Mouse (Mus musculus): ENCODE data around the gene Daw1. TPM values are rescaled to one million over a fixed set of nuclear protein-coding genes. Genes with fewer than 3 reads are reported as not detected.

The Daw1 gene
- total RNA-seq (2021) = under 1 TPM; 0.42 to 0.52 TPM

DNA sequence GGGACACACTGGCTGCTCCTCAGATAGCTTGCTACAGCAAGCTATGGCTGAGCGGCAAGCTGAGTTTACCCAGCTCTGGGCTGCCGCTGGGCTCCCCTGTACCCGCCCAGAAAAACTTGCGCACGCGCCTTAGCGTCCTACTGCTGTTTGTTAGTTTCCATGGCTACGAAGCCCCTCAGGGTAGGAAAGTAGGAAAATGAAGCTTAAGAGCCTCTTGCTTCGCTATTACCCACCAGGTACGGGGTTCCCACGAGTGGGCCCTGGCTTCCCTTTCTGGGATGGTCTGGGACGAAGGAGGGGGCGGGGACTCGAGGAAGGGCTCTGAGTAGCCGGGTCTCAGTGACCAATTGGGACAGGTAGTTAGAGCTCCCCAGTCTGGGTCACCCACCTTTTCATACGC lies at the start of gene Daw1:
Daw1 (plus strand) TSS at position 150 of the 400 bp plus-strand sequence.
- DNase-seq (ENCODE audit: extremely low spot score in 1 of 2, low spot score in 1 of 2) = peak; percentile 33 to 61

DNA sequence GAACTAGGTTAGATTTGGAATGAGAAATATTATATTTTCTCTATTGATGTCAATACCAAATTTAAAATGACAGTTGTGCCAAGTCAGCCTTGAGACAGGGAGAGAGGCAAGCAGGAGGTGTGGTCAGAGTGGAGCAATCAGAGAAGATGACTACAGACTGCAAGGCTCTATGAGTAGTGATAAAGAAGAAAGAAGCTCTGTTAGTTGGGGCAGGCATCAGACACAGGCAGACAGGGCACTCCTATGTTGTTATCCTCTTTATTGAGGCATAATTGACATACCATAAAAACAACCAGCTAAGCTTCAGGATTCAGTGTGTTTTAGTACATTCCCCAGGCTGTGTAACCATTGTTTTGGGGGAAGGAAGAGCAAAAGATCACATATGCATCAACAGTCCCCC lies 48.6 kb upstream of the Daw1 start:
- DNase-seq (ENCODE audit: extremely low spot score in 1 of 2, low spot score in 1 of 2) = no peak

DNA sequence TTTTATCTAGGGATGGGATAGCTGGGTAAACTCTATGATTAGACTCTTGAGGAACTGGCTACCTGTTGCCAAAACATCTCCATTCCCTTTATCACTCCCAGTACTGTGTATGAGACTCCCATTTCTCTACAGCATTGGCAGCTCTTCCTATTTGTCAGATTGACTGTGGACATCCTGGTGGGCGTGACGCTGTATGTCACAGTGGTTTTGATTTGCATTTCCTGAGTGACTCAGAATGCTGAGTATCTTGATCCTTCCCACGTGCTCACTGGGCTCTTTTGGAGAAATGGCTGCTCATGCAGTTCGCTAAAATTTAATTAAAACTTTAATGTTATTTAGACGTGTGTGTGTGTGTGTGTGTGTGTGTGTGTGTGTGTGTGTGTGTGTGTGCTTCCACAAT lies 47.8 kb upstream of the Daw1 start:
- no peak for DNase-seq (ENCODE audit: extremely low spot score in 1 of 2, low spot score in 1 of 2)

DNA sequence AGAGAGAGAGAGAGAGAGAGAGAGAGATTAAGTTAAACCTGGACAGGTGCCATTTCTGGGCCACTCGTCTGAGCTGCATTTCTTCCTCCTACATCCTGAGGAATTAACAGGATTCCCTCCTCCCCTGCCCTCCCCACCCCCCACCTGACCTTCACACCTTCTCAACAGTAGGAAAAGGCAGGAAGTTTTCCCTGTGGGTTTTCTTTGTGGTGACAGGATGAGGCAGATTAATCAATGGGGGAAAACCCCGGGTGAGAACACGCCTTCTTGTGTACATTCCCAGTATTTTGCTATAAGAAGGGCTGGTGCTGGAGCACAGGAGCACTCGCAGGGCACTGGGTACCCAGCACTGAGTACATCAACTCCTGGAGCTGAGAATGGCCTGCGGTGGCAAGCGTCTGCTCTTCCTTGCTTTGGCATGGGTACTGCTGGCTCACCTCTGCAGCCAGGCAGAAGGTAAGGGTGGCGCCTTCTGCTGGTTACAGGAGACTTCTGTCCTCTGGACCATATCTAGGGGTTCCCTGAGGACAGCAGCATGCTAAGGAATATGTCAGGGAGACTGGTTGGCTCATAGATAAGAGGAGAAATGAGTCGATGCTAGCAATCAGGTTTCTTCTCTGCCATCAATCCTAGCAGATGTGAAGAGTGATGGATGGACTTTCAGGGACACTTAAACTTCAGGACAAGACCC lies 43.0 kb upstream of the Daw1 start, which contains the start of gene Ccl20:
Ccl20 (plus strand) TSS at position 320 of the 691 bp plus-strand sequence.
- no peak for DNase-seq (ENCODE audit: extremely low spot score in 1 of 2, low spot score in 1 of 2)

DNA sequence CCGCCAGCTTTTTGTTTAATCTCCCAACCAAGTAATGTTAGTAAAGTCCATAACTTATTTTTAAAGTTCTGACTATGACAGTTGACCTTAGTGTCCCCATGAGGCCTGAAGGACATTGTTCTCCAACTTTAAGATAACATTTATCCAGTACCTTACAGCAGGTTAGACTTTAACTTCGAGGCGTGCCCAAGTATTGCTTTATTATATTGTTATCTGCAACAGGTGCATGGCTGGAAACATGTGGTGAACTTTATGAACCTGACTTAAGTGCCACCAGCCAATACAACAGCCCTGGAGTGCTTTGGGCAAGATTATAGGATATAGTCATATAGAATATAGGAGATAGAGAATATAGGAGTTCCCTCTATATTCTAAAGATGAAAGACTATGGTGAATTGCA lies 42.3 kb upstream of the Daw1 start:
- DNase-seq (ENCODE audit: extremely low spot score in 1 of 2, low spot score in 1 of 2) = no peak

DNA sequence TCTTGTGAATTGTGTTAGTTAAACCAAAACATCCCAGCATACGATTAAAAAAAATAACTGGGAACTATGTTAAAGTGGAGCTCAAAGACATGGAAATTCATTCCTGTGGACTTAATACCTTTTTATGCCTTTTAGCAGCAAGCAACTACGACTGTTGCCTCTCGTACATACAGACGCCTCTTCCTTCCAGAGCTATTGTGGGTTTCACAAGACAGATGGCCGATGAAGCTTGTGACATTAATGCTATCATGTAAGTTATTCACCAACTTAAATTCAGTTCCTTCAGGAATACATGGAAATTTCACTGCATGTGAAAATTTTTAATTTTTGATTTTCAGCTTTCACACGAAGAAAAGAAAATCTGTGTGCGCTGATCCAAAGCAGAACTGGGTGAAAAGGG lies 41.9 kb upstream of the Daw1 start:
- no peak for DNase-seq (ENCODE audit: extremely low spot score in 1 of 2, low spot score in 1 of 2)

DNA sequence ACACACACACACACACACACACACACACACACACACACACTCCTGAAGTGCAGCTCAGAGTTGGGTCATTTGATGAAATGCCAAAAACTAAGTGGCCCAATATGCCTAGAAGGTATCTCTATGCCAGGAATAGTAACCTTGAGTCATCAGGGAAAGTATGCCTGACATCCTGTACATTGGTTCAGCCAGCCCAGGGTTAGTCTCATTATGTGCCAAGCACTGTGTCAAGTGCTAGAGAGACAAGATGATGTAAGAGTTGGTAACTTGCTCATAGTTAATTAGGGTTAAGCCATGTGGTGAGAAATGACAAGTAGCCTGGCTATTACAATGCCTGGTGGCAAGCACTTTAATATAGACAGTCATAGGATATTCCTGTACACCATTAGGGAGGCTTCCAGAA lies 39.6 kb upstream of the Daw1 start:
- no peak for DNase-seq (ENCODE audit: extremely low spot score in 1 of 2, low spot score in 1 of 2)

DNA sequence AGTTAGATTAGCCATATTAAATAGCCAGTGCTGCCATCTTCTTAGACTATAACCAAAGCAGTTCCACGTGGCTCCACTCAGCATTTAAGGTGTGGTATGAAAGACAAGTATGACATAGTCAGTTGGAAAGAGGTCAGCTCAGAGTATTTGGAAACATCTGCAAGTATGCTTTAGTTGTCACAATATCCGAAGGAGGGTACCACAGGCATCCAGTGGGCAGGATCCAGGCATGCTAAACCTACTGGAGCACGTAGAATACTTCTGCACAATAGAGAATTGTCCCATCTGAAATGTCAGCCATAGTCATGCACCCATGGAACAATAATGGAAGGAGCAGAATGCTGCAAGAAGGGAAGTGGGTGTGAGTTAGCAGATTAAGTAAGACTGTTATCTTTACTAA lies 39.2 kb upstream of the Daw1 start:
- no peak for DNase-seq (ENCODE audit: extremely low spot score in 1 of 2, low spot score in 1 of 2)

DNA sequence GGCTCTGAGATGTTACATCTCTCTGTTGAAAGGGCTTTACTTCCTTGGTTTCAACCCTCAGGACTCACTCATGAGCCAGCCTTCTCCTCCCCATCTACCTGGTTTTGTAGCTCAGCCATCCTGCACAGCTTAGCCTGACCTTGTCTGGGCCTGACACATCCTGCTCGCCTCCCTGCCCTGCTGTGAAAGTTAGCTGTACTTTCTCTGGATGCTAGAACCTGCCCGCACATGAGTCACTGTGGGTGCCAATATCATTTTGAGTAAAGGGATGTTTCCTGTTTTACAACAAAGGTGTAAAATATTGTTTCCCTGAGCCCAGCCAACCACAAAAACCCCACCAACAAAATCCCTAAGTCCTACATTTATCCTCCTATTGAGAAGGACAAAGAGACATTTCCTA lies 36.4 kb upstream of the Daw1 start:
- DNase-seq (ENCODE audit: extremely low spot score in 1 of 2, low spot score in 1 of 2) = no peak

DNA sequence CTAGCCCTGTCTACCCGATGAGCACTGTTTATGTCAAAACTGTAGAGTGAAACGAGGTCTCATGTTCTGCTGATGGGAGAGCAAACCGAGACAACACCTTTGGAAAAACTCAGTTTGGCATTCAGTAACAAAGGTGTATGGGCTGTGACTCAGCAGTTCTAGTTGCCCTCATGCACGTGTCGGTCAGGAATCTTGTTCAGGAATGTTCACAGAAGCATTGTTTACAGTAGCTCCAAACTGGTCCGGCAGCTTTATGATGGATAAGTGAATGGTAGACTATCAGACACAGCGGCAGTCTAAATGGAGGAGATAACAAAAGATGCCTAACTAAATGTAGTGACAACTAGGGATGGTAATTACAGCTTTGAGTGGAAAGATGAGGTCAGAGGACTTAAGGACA lies 23.7 kb upstream of the Daw1 start:
- no peak for DNase-seq (ENCODE audit: extremely low spot score in 1 of 2, low spot score in 1 of 2)

DNA sequence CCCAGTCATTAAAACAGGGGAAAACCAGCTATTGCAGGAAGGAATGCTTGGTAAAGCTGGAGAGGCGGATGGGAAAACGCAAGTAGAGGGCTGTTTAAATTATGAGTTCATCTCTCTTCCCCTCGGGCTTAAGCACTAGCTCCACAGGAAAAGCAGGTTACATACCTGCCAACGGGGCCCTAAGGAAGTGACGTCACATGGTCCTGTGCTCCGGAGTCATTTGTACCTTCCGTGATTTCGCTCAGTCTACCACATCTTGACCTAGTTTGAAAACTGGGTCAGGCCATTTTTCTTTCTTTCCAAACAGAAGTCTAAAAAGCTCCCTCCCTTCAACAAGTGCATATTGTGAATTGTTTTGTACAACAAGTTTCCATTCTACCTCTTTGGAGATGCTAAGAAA lies 21.7 kb upstream of the Daw1 start:
- no peak for DNase-seq (ENCODE audit: extremely low spot score in 1 of 2, low spot score in 1 of 2)

DNA sequence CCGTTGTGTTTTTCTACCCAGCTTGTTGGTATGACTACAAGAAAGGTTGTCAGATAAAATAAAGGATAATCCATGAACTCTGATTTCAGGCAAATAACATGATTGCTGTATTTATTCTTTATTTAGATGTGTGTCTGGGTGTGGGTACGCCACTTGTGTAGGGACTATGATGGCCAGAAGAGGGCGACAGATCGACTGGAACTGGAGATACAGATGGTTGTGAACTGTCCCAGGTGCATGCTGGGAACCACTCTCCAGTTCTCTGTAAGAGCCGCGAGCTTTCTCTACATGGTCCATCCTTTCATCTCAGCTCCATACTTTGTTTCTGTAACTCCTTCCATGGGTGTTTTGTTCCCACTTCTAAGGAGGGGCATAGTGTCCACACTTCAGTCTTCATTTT lies 20.8 kb upstream of the Daw1 start:
- DNase-seq (ENCODE audit: extremely low spot score in 1 of 2, low spot score in 1 of 2) = no peak

DNA sequence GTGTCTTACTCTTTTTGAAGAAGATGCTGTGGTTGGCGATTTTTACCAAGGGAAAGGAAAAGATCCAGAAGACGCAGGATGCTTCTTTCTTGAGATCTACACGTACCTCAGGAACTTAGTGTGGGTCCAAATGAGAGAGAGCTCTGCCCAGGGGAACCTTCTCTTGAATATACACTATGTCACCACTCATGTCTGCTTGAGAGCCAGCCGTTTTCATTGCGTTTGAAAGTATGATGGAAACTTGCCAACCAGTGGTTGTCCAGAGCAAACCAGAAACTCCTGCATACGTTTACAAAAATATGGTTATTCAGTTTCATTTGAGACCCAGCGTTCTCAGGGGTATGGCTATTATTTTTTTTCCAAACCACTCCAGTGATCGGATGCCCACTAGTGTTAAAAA lies 18.0 kb upstream of the Daw1 start:
- no peak for DNase-seq (ENCODE audit: extremely low spot score in 1 of 2, low spot score in 1 of 2)

DNA sequence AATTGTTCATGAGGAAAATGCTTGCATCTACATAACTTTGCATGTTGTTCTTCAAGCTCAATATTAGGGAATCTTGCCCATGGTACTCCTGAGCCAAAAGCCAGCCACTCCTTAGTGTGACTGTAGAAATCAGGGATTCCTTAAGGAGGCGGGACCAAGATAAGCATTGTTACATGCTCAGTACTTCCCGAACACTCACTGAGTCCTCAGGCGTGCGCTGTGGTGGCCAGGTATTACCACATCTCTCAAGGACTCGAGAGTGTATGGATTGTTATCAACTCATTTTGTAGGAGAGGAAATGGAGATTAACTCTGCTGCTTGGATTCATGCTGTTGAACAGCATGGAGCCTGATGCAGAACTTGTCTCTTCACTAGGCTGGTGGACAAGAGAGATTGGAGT lies 17.5 kb upstream of the Daw1 start:
- DNase-seq (ENCODE audit: extremely low spot score in 1 of 2, low spot score in 1 of 2) = no peak

DNA sequence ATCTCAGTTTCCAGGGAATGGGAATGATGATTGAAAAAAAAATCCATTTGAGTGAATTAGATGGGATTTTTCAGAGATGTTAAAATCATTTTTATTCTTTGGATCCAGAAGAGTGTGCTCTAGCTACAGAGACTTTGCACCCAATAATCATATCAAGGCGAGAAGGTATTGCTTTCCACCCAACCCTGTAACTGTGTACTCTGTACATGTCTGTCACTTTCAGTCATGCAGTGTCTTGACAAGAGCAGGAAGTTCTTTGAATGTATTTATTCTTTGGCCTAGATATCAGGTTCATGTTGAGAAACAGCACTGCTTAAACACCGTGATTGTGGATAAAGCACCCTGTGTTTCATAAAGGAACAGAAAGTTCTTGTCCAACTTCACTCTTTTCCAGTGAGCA lies 13.0 kb upstream of the Daw1 start:
- no peak for DNase-seq (ENCODE audit: extremely low spot score in 1 of 2, low spot score in 1 of 2)

DNA sequence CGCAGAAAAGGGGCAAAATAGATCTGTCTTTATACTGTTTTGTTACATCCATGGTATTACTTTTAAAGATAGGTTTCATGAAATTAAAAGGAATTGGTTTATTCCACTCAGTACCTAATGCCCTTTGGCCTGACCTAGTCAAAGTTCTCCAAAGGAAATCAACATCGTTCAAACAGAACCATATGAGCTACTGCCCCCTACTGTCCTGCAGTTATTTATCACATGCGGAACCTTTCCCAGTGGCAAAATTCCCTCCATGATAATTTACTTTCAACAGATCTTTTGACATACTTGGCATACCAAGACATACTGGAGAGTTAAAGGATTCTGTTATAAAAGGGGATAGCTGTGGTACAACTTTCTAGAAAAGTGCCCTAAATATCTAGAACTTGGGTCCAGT lies 9.3 kb upstream of the Daw1 start:
- no peak for DNase-seq (ENCODE audit: extremely low spot score in 1 of 2, low spot score in 1 of 2)

DNA sequence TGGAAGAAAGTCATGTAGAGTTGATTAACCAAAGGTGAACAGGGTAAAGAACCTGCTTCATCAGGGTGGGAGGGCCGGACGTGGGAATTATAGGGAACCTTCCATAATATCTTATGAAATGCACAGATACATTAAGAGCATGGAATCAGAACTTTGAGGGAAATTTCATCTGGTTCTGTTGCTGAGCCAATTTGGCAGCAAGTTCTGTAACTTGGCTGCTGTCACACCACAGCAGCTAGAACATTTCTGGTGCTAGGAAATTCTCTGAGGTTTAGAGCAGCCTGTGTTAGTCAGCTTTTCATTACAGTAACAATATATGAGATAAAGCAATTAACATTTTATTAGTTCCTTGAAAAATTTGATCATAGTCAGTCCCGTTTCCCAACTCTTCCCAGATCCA lies 6.6 kb upstream of the Daw1 start:
- DNase-seq (ENCODE audit: extremely low spot score in 1 of 2, low spot score in 1 of 2) = no peak

DNA sequence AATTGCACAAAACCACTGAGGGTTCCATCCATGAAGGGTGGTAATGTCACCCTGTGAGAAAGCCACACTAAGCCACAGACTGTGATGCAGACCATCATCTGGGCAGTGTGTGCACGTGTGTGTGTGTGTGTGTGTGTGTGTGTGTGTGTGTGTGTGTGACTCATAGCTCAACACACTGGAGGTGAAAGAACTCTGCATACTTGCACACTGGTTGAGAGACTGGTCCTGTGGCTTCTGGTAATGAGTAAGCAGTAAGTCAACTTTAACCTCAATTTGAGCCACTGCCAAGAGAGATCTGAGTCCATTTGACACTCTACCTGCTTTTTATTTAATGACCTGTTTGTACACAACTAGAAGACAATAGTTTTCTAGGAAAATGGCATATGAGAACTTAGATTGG lies 2.7 kb upstream of the Daw1 start:
- DNase-seq (ENCODE audit: extremely low spot score in 1 of 2, low spot score in 1 of 2) = no peak

DNA sequence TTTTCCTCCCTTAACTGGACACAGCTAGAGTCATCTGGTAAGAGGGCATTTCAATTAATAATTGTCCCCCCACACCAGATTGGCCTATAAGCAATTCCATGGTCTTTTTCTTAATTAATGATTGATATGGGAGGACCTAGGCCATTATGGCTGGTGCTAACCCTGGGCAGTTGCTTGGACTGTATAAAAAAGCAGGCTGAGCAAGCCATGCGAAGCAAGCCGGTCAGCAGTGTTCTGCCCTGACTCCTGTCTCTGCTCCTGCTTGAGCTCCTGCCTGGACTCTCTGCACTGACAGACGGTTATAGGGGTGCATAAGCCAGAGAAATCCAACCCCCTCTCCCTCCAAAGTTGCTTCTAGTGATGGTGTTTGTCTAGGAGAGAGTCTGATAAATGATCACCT lies 2.1 kb downstream of the Daw1 start:
- DNase-seq (ENCODE audit: extremely low spot score in 1 of 2, low spot score in 1 of 2) = no peak

DNA sequence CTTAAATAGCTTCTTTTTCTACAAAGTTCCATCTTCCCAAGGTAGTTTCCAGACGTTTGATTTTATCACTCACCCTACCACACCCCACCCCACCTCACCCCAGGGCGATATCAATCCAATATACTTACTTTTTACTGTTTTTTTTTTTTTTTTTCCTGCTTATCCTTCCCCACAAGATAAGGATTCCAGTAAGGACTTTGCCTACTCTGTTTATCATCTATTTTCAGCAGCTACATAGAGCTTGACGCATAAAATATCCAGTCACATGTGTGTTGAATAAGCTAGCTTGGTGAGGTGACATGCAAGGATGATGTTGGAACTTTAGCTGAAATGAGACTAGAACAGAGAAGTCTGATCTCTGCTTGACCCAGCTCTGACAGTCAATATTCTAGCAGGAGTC lies 4.5 kb downstream of the Daw1 start:
- DNase-seq (ENCODE audit: extremely low spot score in 1 of 2, low spot score in 1 of 2) = no peak

DNA sequence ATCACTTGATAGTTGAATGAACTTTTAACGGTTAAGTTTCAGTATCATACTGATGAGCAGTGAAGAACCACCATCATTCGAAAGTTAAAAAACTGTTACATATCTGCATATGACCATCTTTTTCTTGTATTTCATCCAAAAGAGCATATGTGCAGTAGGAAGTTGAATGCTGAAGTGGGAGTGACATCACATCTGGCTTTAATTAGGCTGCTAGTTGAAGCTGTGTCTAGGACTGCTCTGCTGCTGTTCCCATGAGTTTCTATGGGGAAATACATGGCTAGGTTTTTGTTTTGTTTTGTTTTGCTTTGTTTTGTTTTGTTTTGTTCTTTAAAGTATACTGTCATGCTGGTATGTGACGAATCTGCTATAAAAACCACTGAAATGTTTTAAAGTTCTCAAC lies 9.6 kb downstream of the Daw1 start:
- no peak for DNase-seq (ENCODE audit: extremely low spot score in 1 of 2, low spot score in 1 of 2)

DNA sequence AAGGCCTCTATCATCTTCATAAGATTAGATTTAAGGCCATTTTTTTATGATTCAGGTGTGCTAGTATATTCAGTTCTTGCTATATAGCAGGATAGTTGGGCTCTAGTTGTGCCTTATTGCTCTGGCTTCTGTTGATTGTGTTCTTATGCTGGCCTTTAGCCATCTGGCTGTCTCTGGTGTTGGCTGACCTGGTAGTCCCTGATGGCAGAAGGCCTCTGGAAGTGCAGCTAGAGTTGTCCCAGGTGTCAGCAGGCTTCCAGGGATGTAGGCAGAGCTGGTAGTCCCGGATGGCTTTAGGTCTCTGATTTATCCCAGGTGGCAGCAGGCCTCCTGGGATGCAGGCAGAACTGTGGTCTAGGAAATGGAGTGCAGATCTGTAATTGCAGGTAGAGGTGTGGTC lies 16.4 kb downstream of the Daw1 start:
- DNase-seq (ENCODE audit: extremely low spot score in 1 of 2, low spot score in 1 of 2) = no peak

DNA sequence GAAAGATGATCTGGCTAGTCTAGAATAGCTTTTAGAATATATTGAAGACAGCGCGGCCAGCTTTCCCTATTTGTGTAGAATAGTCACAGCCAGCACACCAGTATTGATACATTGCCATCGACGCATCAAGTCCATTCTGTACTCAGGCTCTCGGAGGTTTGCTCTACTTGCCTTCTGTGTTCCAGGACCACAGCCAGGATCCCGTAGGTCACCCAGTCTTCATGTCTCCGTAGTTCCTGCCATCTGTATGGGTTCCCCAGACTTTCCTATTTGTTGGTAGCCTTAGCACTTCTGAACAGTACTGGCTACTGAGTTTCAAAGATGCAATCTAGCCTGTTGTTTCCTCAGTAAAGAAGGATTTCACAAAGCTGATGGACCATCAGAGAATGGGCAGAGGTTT lies 20.0 kb downstream of the Daw1 start:
- no peak for DNase-seq (ENCODE audit: extremely low spot score in 1 of 2, low spot score in 1 of 2)
